Mouse (Mus musculus) cerebellum, postnatal 25 days (tissue): ENCODE data around the gene Bpifb2.
A peak's percentile ranks its signal among the peaks of the same experiment; 100 is the strongest.

Experiments used
- DNase-seq, 2 experiments: peaks; one replicate each; pipeline ENCODE4 v3.0.0; 2021; ENCODE audit warnings: mixed read lengths in 2 of 2

The Bpifb2 gene

GRCm38 (mm10) chr2:153933311-153933710 lies 58.5 kb downstream of the Bpifb2 start:
- no peak for DNase-seq

- DNase-seq: no peak
Observed at GRCm38 (mm10) chr2:153935348-153935747, 60.5 kb downstream of the Bpifb2 start.

GRCm38 (mm10) chr2:153937843-153938242 lies 63.0 kb downstream of the Bpifb2 start, which contains the start of gene Bpifb4:
Gene Bpifb4 (plus strand): TSS chr2:153938212.
- no peak for DNase-seq

DNA sequence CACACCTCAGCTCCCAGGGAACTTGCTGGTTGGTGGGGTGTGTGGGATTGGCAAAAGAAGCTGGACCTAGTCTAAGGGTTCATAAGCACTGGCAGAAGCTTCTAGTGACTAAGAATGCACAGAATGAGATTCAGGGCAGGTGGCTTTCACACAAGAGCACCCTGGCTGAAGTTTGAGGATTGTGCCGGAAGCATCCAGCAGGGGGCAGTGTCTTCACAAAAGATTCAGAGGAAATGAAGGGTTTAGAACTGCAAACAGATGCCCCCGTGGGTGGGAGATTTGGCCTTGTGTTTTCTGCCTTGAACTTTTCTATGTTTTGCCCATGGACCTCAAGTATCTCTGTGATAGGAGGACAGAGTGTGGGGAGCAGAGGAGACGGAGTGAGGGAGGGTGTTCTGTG lies 68.7 kb downstream of the Bpifb2 start:
- peak; percentile 72 to 79 for DNase-seq

- no peak for DNase-seq
Observed at GRCm38 (mm10) chr2:153944567-153944966, 69.7 kb downstream of the Bpifb2 start.
